Mouse (Mus musculus): ENCODE measurements around the gene Pou4f2.

The Pou4f2 gene

GRCm38 (mm10) chr8:78419272-78419671, 17.2 kb downstream of the Pou4f2 start:
- DNase-seq (ENCODE audit: low spot score in 2 of 2), result no peak

- no peak for DNase-seq (ENCODE audit: low spot score in 2 of 2)
Observed at GRCm38 (mm10) chr8:78390756-78391155, 45.7 kb downstream of the Pou4f2 start.
